In genomic region chr12:85687217-85687533, GRCm38 (mm10) we compare ENCODE assay signal across 10 mouse cellular contexts. TPM values are rescaled to one million over a fixed set of nuclear protein-coding genes. Genes with fewer than 3 reads are reported as not detected.
A peak's percentile ranks its signal among the peaks of the same experiment; 100 is the strongest.
DNase-seq lines count a peak whose midpoint lies in the region; ATAC-seq and TF ChIP-seq lines count a peak whose summit lies in the region.
"Had no signal": no experiment of that assay in that cellular context is flagged by ENCODE, and none has a peak within 500 bp of the region (broad histone marks: within the 10 kb centered on the region; RNA-seq: fewer than 3 reads in every experiment).

No protein-coding gene starts in this region.

- 63% methylated on average over 7 of the region's 7 CpGs for WGBS in liver, adult 2 months
- WGBS in macrophage (ENCODE audit: missing documents) = 13% methylated on average over 7 of the region's 7 CpGs

- ATAC-seq in CD4-positive, CD25-positive, alpha-beta regulatory T cell, adult 4 months = no peak
- ATAC-seq: midbrain, embryonic 13.5 days had no signal

- no peaks in the 10 kb centered on the region; the same call in 1 of the 2 replicates for H3K27me3 ChIP-seq in liver, adult 2 months (ENCODE audit: control insufficient read depth, insufficient read depth, low read length)
- H3K27me3 ChIP-seq: midbrain, embryonic 13.5 days had no signal

- no peaks in the 10 kb centered on the region for H3K4me1 ChIP-seq in liver, adult 2 months (ENCODE audit: control insufficient read depth, insufficient read depth, low read length)
- H3K4me1 ChIP-seq: midbrain, embryonic 13.5 days had no signal

- no peak overlapping the region; the same call in 1 of the 2 replicates for H3K27ac ChIP-seq in liver, adult 2 months (replicated peaks; ENCODE audit: insufficient read depth, low read depth, low read length)
- H3K27ac ChIP-seq in macrophage = peak overlapping the region; percentile 46
- H3K27ac ChIP-seq: midbrain, embryonic 13.5 days had no signal

- peak overlapping the region; percentile 61 for H3K4me3 ChIP-seq in liver, adult 2 months (ENCODE audit: insufficient read depth, low read depth, low read length)
- peak overlapping the region; percentile 65 for H3K4me3 ChIP-seq in macrophage (ENCODE audit: inconsistent target)
- H3K4me3 ChIP-seq: midbrain, embryonic 13.5 days had no signal

- DNase-seq in CD4-positive, CD25-positive, alpha-beta regulatory T cell, adult 2 months (ENCODE audit: low read depth, low spot score) = peak; percentile 22
- DNase-seq in liver, adult 2 months (ENCODE audit: extremely low read depth, low read depth, low spot score) = no peak
- DNase-seq in liver (no peak), MN1 (ENCODE audit: low spot score) (no peak)
- peak; percentile 58 for DNase-seq in induced T-regulatory cell, adult 2 months (ENCODE audit: low read depth)
- DNase-seq in layer of hippocampus, adult 11-12 months (ENCODE audit: low spot score) = no peak
- DNase-seq: layer of hippocampus, adult 9-11 months had no signal

- no peak for TF ChIP-seq CTCF in liver, adult 2 months (IDR thresholded peaks at IDR 0.05; ENCODE audit: low read depth, low read length)

- no peaks in the 10 kb centered on the region for H3K36me3 ChIP-seq in liver, adult 2 months (ENCODE audit: control insufficient read depth, insufficient read depth, low read length)
- peaks cover 20% of the 10 kb centered on the region for H3K36me3 ChIP-seq in macrophage (ENCODE audit: inconsistent target)
- H3K36me3 ChIP-seq: midbrain, embryonic 13.5 days had no signal

- H3K9ac ChIP-seq in liver, adult 2 months (ENCODE audit: low read depth, low read length) = no peak overlapping the region
- H3K9ac ChIP-seq: midbrain, embryonic 13.5 days had no signal

- H3K79me2 ChIP-seq in liver, adult 2 months (ENCODE audit: control insufficient read depth, insufficient read depth, low read length) = no peaks in the 10 kb centered on the region
- no peaks in the 10 kb centered on the region; the same call in 1 of the 2 replicates for H3K79me2 ChIP-seq in macrophage (ENCODE audit: inconsistent target)

- TF ChIP-seq POLR2A in liver, adult 2 months (IDR thresholded peaks at IDR 0.05; ENCODE audit: extremely low read depth, insufficient read depth, low read length) = no peak

RNA-seq across cellular contexts. Expression of gene Batf, which starts 0.7 kb away (rescaled TPM):
- 100 to 1,000 TPM; 162 to 234 TPM for polyA plus RNA-seq in CD4-positive, CD25-positive, alpha-beta regulatory T cell, adult 4 months (2017; shearing (Covaris generic))
- 0.74 and 1.8 TPM in 2 replicates for total RNA-seq in liver, adult 2 months (2014; rRNA removed)
- 0.39 and 0.76 TPM in 2 replicates for polyA plus RNA-seq in liver, adult 2 months (2012; rRNA removed)
- total RNA-seq in macrophage (2018; cell fraction: chromatin; rRNA removed) = 100 to 1,000 TPM in 12 of 26 experiments, 10 to 100 TPM in 14; 18.3 to 354 (median 86.2) TPM
- total RNA-seq in macrophage (2018; cell fraction: cytosol; rRNA removed) = 100 to 1,000 TPM in 14 of 26 experiments, 10 to 100 TPM in 12; 18.9 to 249 (median 102) TPM
- total RNA-seq in macrophage (2018; cell fraction: nucleus; rRNA removed) = 100 to 1,000 TPM in 10 of 26 experiments, 10 to 100 TPM in 16; 12.2 to 203 (median 79.5) TPM
- 11.9 to 29.8 TPM (median 21.9 TPM) in 3 replicates for polyA plus RNA-seq in macrophage (2018)

RNA-seq across cellular contexts. Expression of gene Flvcr2, which starts 59.2 kb away (rescaled TPM):
- polyA plus RNA-seq in CD4-positive, CD25-positive, alpha-beta regulatory T cell, adult 4 months (2017; shearing (Covaris generic)) = under 1 TPM; 0.39 to 0.89 TPM
- total RNA-seq in liver, adult 2 months (2014; rRNA removed) = 2.8 and 11.9 TPM in 2 replicates
- polyA plus RNA-seq in liver, adult 2 months (2012; rRNA removed) = 2.8 and 4.1 TPM in 2 replicates
- under 1 TPM in 11 of 26 experiments, not detected in 15; 0.20 to 0.96 (median 0.48) TPM for total RNA-seq in macrophage (2018; cell fraction: chromatin; rRNA removed)
- under 1 TPM in 21 of 26 experiments, not detected in 5; 0.03 to 0.51 (median 0.17) TPM for total RNA-seq in macrophage (2018; cell fraction: cytosol; rRNA removed)
- total RNA-seq in macrophage (2018; cell fraction: nucleus; rRNA removed) = 1 to 10 TPM in 1 of 26 experiments, under 1 TPM in 12, not detected in 13; 0.11 to 1.4 (median 0.30) TPM
- 0.04 to 0.32 TPM in 2 of 3 replicates, not detected in the other for polyA plus RNA-seq in macrophage (2018)

Comparison
In these comparisons a context has a peak if more than half of its experiments do, and no peak if none do; other contexts are left out.
1. DNase-seq: peak in CD4-positive, CD25-positive, alpha-beta regulatory T cell, adult 2 months (single experiment) and induced T-regulatory cell, adult 2 months (single experiment); none in liver, adult 2 months (single experiment), liver (single experiment), layer of hippocampus, adult 11-12 months (single experiment) and MN1 (single experiment).